Mouse (Mus musculus): ENCODE measurements at regions not wholly inside any gene's neighbourhood (a gene's known extent, or its start where the extent isn't known, plus 50 kb on each side); places are given as distances from the start of the nearest gene placed in this dataset.

- TF ChIP-seq CTCF (IDR thresholded peaks at IDR 0.05; ENCODE audit: extremely low read depth, insufficient read depth, low read length) (0 out of 2 replicates have a peak, but pooled peaks have one; percentile 18), POLR2A (IDR thresholded peaks at IDR 0.05; ENCODE audit: extremely low read depth, insufficient read depth, low read length) (no peak)
Measured at GRCm38 (mm10) chr10:19491513-19492380, 100.0 kb upstream of the Ifngr1 start.

Data from cortical plate, adult 2 months (tissue).